Mouse (Mus musculus): ENCODE measurements around the gene Mcm10. TPM values are rescaled to one million over a fixed set of nuclear protein-coding genes. Genes with fewer than 3 reads are reported as not detected.
A peak's percentile ranks its signal among the peaks of the same experiment; 100 is the strongest.

Gene Mcm10
- polyA plus RNA-seq, 1 experiment from 2014 or later: 30.0 TPM

DNA sequence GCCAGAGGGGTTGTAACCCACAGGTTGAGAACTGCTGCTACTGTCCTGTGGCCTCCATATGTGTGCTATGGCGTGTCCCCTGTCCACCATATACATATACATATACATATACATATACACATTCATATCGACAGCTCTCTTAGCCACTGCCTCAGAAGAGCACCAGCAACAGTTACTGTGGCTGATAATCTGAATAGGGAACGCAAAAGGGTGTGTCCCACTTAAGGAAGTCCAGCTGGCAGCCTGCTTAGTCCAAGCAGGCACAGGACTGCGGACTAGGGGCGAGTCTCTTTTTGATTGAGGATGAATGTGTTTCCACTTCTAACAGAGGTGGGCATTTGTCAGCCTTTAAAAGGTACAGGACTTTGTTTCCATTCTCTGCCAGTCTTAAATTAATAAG, 29.3 kb upstream of the Mcm10 start:
- peak overlapping the region; percentile 61 for H3K4me2 ChIP-seq
- H3K27me3 ChIP-seq: no peaks in the 10 kb centered on the region
- no peaks in the 10 kb centered on the region for H3K9me3 ChIP-seq (replicated peaks)
- WGBS (ENCODE audit: insufficient replicate concordance): 21% methylated on average over 5 of the region's 5 CpGs
- H3K4me3 ChIP-seq (replicated peaks): no peak overlapping the region
- H3K9ac ChIP-seq: no peak overlapping the region; the same call in 1 of the 2 replicates
- ATAC-seq (ENCODE audit: insufficient read depth): peak; percentile 63; the same call in 1 of the 2 replicates
- H3K36me3 ChIP-seq (replicated peaks): peaks cover 68% of the 10 kb centered on the region
- peak overlapping the region; percentile 86 for H3K27ac ChIP-seq (replicated peaks)
- peaks cover 55% of the 10 kb centered on the region for H3K4me1 ChIP-seq (replicated peaks)

DNA sequence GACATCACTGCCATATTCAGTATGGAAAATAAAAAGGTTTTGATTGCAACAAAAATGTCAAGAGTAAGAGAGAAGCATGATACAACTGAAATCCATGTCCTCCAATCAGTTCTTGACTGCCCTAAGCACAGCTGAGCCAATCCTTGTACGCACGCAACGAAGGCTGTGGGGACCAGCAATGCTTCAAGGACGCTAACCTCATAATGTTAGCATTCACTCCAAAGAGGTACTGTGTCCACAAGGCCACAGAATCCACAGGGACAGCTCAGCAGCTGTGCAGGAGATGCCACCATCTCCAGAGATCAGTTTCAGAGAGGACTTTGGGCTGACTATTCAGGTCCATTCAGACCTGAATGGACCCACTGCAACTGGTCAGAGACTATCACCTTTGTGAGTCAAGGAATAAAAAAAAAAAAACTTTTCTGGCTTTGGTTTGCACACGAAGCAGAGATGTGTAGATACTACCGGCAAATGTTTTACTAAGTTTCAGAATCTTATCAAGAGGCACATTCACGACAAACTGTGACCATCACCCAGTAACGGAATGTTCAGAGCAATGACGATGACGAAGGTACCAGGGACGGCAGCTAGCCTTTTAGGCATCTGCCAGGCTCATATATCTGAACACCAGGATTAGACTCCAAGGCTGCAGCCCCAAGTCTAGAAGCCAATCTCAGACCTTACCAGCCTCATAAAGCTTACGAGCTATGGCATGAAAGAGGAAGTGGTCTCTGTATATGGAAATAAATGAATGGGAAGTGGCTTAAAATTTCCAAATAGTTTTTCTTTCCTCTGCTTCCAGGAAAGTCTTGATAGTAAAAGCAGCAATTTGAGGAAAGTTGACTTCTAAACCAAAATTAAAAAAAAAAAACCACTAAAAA, 27.9 kb upstream of the Mcm10 start:
- no peaks in the 10 kb centered on the region for H3K9me3 ChIP-seq (replicated peaks)
- no peak overlapping the region for H3K27ac ChIP-seq (replicated peaks)
- WGBS (ENCODE audit: insufficient replicate concordance): 37% methylated on average over 12 of the region's 12 CpGs
- H3K4me1 ChIP-seq (replicated peaks): peaks cover 50% of the 10 kb centered on the region
- ATAC-seq (ENCODE audit: insufficient read depth): no peak
- H3K36me3 ChIP-seq (replicated peaks): peaks cover 69% of the 10 kb centered on the region
- H3K9ac ChIP-seq: no peak overlapping the region
- H3K4me2 ChIP-seq: no peak overlapping the region
- no peaks in the 10 kb centered on the region for H3K27me3 ChIP-seq
- H3K4me3 ChIP-seq (replicated peaks): no peak overlapping the region

DNA sequence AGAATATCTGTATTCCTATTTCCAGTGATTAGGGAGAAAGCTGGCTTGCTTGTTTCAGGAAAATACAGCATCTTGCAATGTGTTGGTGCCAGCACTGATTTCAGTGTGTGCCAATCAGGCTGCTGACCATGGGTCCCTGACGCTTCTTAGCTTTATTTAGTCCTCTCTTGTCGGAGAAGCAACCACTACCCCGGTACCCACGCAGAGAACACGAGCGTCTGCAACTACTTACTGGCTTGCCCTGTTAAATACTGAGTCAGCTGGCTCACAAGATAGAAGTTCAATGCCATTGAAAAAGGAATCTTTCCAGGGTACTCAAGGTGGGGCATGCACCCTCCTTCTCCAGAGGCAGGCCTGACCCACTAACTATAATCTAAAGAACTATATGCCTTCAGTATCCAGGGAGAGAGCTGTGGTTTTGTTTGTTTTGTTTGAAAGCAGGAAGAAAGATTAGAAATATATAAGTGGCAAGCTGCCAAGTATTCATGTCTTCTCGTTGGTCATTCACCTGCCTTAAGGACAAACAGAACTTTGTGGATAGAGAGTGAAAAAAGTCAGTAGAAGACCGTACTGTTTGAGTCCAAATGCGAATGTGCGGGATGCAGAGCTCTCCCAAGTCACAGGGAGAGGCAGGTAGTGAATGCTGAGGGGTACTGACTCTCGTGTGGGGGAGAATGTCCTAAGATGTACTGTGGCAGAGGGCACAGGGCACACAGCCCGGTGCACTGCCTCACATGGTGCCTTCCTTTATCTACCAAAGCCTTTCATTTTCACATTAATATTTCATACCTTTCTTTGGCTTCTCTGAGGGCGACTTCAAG, 27.0 kb upstream of the Mcm10 start:
- H3K9ac ChIP-seq: no peak overlapping the region
- WGBS (ENCODE audit: insufficient replicate concordance): 76% methylated on average over 13 of the region's 13 CpGs
- H3K4me1 ChIP-seq (replicated peaks): peaks cover 41% of the 10 kb centered on the region
- H3K27me3 ChIP-seq: no peaks in the 10 kb centered on the region
- H3K4me3 ChIP-seq (replicated peaks): no peak overlapping the region
- peaks cover 70% of the 10 kb centered on the region for H3K36me3 ChIP-seq (replicated peaks)
- H3K27ac ChIP-seq (replicated peaks): no peak overlapping the region; the same call in 1 of the 2 replicates
- no peak for ATAC-seq (ENCODE audit: insufficient read depth)
- H3K4me2 ChIP-seq: no peak overlapping the region
- H3K9me3 ChIP-seq (replicated peaks): no peaks in the 10 kb centered on the region

GRCm38 (mm10) chr2:5038320-5038719, 25.7 kb upstream of the Mcm10 start:
- Histone ChIP-seq H3K27ac (replicated peaks) (no peak overlapping the region), H3K27me3 (no peaks in the 10 kb centered on the region), H3K36me3 (replicated peaks) (peaks cover 75% of the 10 kb centered on the region), H3K4me2 (no peak overlapping the region), H3K9me3 (replicated peaks) (no peaks in the 10 kb centered on the region), H3K9ac (no peak overlapping the region), H3K4me3 (replicated peaks) (no peak overlapping the region), H3K4me1 (replicated peaks) (peaks cover 41% of the 10 kb centered on the region)
- ATAC-seq (ENCODE audit: insufficient read depth): no peak
- 79% methylated on average over 5 of the region's 5 CpGs for WGBS (ENCODE audit: insufficient replicate concordance)

DNA sequence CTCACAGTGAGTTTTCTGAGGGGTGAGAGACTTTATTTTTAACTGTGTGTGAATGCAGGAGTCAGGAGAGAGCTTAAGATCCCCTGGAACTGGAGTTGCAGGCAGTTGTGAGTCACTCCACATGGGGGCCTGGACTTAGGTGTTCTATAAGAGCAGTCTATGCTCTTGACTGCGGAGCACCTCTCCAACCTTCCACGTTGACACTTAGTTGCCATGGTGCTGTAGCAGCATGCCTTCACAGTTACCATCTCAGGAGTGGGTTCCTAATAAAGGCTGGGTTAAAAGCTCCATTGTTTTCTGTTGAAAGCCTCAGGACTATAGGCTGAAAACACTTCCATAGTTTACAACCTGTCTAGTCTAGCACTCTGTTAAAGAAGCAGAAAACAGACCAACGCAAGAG, 24.8 kb upstream of the Mcm10 start:
- Histone ChIP-seq H3K36me3 (replicated peaks) (peaks cover 78% of the 10 kb centered on the region), H3K27ac (replicated peaks) (no peak overlapping the region), H3K4me1 (replicated peaks) (peaks cover 35% of the 10 kb centered on the region), H3K9ac (no peak overlapping the region), H3K27me3 (no peaks in the 10 kb centered on the region), H3K9me3 (replicated peaks) (no peaks in the 10 kb centered on the region), H3K4me3 (replicated peaks) (no peak overlapping the region), H3K4me2 (no peak overlapping the region)
- no peak for ATAC-seq (ENCODE audit: insufficient read depth)
- WGBS (ENCODE audit: insufficient replicate concordance): 80% methylated on average over 3 of the region's 3 CpGs

DNA sequence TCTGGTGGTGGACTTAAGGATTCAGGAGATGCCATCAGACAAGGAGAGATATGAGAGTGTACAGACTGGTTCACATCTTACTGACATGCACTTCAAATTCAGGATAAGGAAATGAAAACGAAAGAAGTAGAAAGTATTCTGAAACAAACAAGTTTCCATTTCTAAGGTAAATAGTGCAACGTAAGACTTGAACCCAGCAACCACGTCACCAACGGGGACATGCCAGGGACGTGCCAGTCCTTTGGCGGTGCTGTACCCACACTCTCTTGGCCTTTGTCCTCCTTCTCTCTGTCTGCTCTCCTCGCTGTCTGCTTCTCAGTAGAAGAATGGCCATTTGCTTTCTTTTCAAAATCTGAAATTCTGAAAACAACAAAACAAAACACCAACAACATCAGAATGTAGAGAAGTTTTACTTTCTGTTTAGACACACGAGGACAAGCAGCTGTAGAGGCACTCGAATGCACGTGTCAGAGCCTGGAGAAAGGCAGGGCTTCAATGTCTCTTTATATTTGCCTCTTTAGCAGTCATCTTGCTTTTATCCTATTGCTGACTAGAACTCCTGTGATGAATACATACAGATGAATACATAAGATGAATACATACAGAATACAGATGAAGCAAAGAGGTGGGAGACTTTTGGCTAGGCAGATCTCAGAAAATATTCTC, 24.0 kb upstream of the Mcm10 start:
- Histone ChIP-seq H3K9ac (no peak overlapping the region), H3K4me2 (no peak overlapping the region), H3K4me1 (replicated peaks) (peaks cover 26% of the 10 kb centered on the region), H3K4me3 (replicated peaks) (no peak overlapping the region), H3K27ac (replicated peaks) (no peak overlapping the region), H3K36me3 (replicated peaks) (peaks cover 79% of the 10 kb centered on the region), H3K9me3 (replicated peaks) (no peaks in the 10 kb centered on the region), H3K27me3 (no peaks in the 10 kb centered on the region)
- no peak for ATAC-seq (ENCODE audit: insufficient read depth)
- 81% methylated on average over 10 of the region's 10 CpGs for WGBS (ENCODE audit: insufficient replicate concordance)

- H3K27ac ChIP-seq (replicated peaks): no peak overlapping the region; the same call in 1 of the 2 replicates
- 76% methylated on average over 9 of the region's 9 CpGs for WGBS (ENCODE audit: insufficient replicate concordance)
Measured at GRCm38 (mm10) chr2:5035241-5035640, 22.6 kb upstream of the Mcm10 start.

GRCm38 (mm10) chr2:5034801-5035200, 22.2 kb upstream of the Mcm10 start:
- Histone ChIP-seq H3K4me3 (replicated peaks) (no peak overlapping the region), H3K36me3 (replicated peaks) (peaks cover 86% of the 10 kb centered on the region), H3K27me3 (no peaks in the 10 kb centered on the region), H3K4me1 (replicated peaks) (peaks cover 16% of the 10 kb centered on the region), H3K27ac (replicated peaks) (no peak overlapping the region), H3K9me3 (replicated peaks) (no peaks in the 10 kb centered on the region), H3K4me2 (no peak overlapping the region), H3K9ac (no peak overlapping the region)
- 70% methylated on average over 8 of the region's 8 CpGs for WGBS (ENCODE audit: insufficient replicate concordance)
- ATAC-seq (ENCODE audit: insufficient read depth): no peak

More at GRCm38 (mm10) chr2:5035241-5035640, 22.6 kb upstream of the Mcm10 start:
- H3K9me3 ChIP-seq (replicated peaks): no peaks in the 10 kb centered on the region
- no peak for ATAC-seq (ENCODE audit: insufficient read depth)
- H3K4me1 ChIP-seq (replicated peaks): peaks cover 16% of the 10 kb centered on the region
- H3K9ac ChIP-seq: no peak overlapping the region
- H3K4me2 ChIP-seq: no peak overlapping the region
- H3K36me3 ChIP-seq (replicated peaks): peaks cover 86% of the 10 kb centered on the region
- H3K27me3 ChIP-seq: no peaks in the 10 kb centered on the region
- H3K4me3 ChIP-seq (replicated peaks): no peak overlapping the region

DNA sequence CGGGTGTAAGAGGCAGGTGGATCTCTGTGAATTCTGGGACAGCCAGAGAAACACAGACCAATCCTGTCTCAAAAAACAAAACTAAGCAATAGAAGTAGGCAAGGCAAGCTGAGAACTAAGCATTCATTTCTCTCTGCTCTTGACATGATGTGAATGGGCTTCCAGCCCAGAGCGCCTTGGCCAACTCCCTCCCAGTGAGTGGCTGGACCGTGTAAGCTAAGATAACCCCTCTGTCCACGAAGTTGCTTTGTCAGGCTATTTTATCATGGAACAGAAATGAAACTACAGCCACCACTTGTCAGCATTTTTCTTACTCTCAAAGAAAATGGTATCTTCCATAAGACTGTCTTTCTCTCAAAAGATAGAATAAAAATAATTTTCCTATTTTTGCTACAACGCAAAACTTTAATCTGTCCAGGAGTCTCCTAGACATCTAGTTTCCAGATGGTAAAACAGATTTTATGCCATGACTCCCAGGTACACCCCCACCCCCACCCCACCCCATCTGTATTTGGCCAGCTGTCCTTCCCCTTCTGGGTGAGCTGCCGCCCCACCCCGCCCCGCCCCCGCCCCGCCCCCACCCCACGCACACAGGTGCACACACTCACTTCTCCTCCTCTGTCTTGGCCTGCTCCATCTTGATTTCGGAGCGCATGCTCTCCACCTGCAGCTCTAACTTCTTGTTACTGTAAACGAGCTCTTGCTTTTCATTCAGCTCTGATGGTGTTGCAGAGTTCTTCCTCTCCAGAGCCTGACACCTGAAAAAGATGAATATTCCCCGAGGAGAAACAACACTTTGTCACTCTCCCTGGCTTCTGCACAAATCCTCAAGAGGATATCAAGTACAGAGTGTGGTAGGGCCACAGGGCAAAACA, 21.2 kb upstream of the Mcm10 start:
- H3K4me1 ChIP-seq (replicated peaks): peaks cover 16% of the 10 kb centered on the region
- WGBS (ENCODE audit: insufficient replicate concordance): 48% methylated on average over 14 of the region's 15 CpGs
- no peak overlapping the region for H3K9ac ChIP-seq
- ATAC-seq (ENCODE audit: insufficient read depth): peak; percentile 62
- H3K36me3 ChIP-seq (replicated peaks): peaks cover 83% of the 10 kb centered on the region
- H3K4me3 ChIP-seq (replicated peaks): no peak overlapping the region
- no peaks in the 10 kb centered on the region for H3K27me3 ChIP-seq
- H3K4me2 ChIP-seq: no peak overlapping the region
- peak overlapping the region; percentile 51; the same call in 1 of the 2 replicates for H3K27ac ChIP-seq (replicated peaks)
- no peaks in the 10 kb centered on the region for H3K9me3 ChIP-seq (replicated peaks)

- H3K9me3 ChIP-seq (replicated peaks): no peaks in the 10 kb centered on the region
- no peak overlapping the region for H3K4me2 ChIP-seq
- H3K9ac ChIP-seq: no peak overlapping the region
- H3K4me1 ChIP-seq (replicated peaks): peaks cover 16% of the 10 kb centered on the region
- 76% methylated on average over 5 of the region's 5 CpGs for WGBS (ENCODE audit: insufficient replicate concordance)
- H3K27me3 ChIP-seq: no peaks in the 10 kb centered on the region
- no peak overlapping the region for H3K27ac ChIP-seq (replicated peaks)
- no peak for ATAC-seq (ENCODE audit: insufficient read depth)
- no peak overlapping the region for H3K4me3 ChIP-seq (replicated peaks)
- H3K36me3 ChIP-seq (replicated peaks): peaks cover 83% of the 10 kb centered on the region
Measured at GRCm38 (mm10) chr2:5032665-5033064, 20.1 kb upstream of the Mcm10 start.

Measured in liver, embryonic 15.5 days (tissue).